Comparison of ENCODE assay signal across 29 mouse cellular contexts in genomic region chr8:116021691-116022090, GRCm38 (mm10).
DNase-seq lines count a peak whose midpoint lies in the region; ATAC-seq and TF ChIP-seq lines count a peak whose summit lies in the region.
"Had no signal": no experiment of that assay in that cellular context is flagged by ENCODE, and none has a peak within 500 bp of the region (broad histone marks: within the 10 kb centered on the region; RNA-seq: fewer than 3 reads in every experiment).

No protein-coding gene starts in this region.

- no peaks in the 10 kb centered on the region for H3K79me3 ChIP-seq in C2C12 (ENCODE audit: low read depth)

- no peaks in the 10 kb centered on the region for H3K79me2 ChIP-seq in C2C12 (ENCODE audit: control insufficient read depth, insufficient read depth)

- no peak overlapping the region for H3K27ac ChIP-seq in liver, postnatal 0 days (ENCODE audit: low read depth)
- H3K27ac ChIP-seq: embryonic facial prominence, embryonic 12.5 days; hindbrain, embryonic 12.5 days; hindbrain, postnatal 0 days; limb, embryonic 12.5 days; liver, embryonic 15.5 days; lung, embryonic 15.5 days had no signal

- TF ChIP-seq EP300 in liver, postnatal 0 days (IDR thresholded peaks at IDR 0.05; ENCODE audit: low read depth): no peak

- peak; percentile 85 for ATAC-seq in megakaryocyte progenitor cell, adult 5-6 weeks (replicated peaks; ENCODE audit: poor library complexity)
- ATAC-seq in liver, postnatal 0 days: no peak
- ATAC-seq: CD4-positive, CD25-positive, alpha-beta regulatory T cell, adult 4 months; forebrain, postnatal 0 days; hindbrain, postnatal 0 days; intestine, embryonic 16.5 days; midbrain, embryonic 16.5 days had no signal

- no peaks in the 10 kb centered on the region for H3K27me3 ChIP-seq in C2C12 (ENCODE audit: control insufficient read depth, insufficient read depth, insufficient read length)
- no peaks in the 10 kb centered on the region for H3K27me3 ChIP-seq in liver, postnatal 0 days (ENCODE audit: insufficient read depth, low read length)
- H3K27me3 ChIP-seq: embryonic facial prominence, embryonic 12.5 days; hindbrain, embryonic 12.5 days; limb, embryonic 12.5 days; liver, embryonic 15.5 days; lung, embryonic 15.5 days had no signal

- no peaks in the 10 kb centered on the region for H3K4me1 ChIP-seq in liver, postnatal 0 days (ENCODE audit: insufficient read depth)
- H3K4me1 ChIP-seq: embryonic facial prominence, embryonic 12.5 days; hindbrain, embryonic 12.5 days; limb, embryonic 12.5 days; liver, embryonic 15.5 days; lung, embryonic 15.5 days had no signal

- H3K36me3 ChIP-seq in C2C12 (ENCODE audit: control insufficient read depth, insufficient read depth): no peaks in the 10 kb centered on the region
- H3K36me3 ChIP-seq in liver, postnatal 0 days (replicated peaks; ENCODE audit: insufficient read depth, low read length): no peaks in the 10 kb centered on the region
- H3K36me3 ChIP-seq: embryonic facial prominence, embryonic 12.5 days; hindbrain, embryonic 12.5 days; limb, embryonic 12.5 days; liver, embryonic 15.5 days; lung, embryonic 15.5 days had no signal

- no peaks in the 10 kb centered on the region for H3K9me3 ChIP-seq in liver, postnatal 0 days (ENCODE audit: low read length)
- H3K9me3 ChIP-seq: embryonic facial prominence, embryonic 12.5 days; hindbrain, embryonic 12.5 days; limb, embryonic 12.5 days; liver, embryonic 15.5 days; lung, embryonic 15.5 days had no signal

- no peak overlapping the region for H3K9ac ChIP-seq in liver, postnatal 0 days (replicated peaks)
- H3K9ac ChIP-seq: embryonic facial prominence, embryonic 12.5 days; forebrain, postnatal 0 days; hindbrain, embryonic 12.5 days; limb, embryonic 12.5 days; liver, embryonic 15.5 days; lung, embryonic 15.5 days had no signal

- no peak for TF ChIP-seq CTCF in C2C12 (IDR thresholded peaks at IDR 0.05; ENCODE audit: control insufficient read depth, insufficient read depth, insufficient read length)
- no peak for TF ChIP-seq CTCF in liver, postnatal 0 days (IDR thresholded peaks at IDR 0.05; ENCODE audit: low read depth)

- no peak overlapping the region for H3K4me2 ChIP-seq in liver, postnatal 0 days (ENCODE audit: low read depth, low read length)
- H3K4me2 ChIP-seq: embryonic facial prominence, embryonic 12.5 days; hindbrain, embryonic 12.5 days; limb, embryonic 12.5 days; liver, embryonic 15.5 days; lung, embryonic 15.5 days; midbrain, embryonic 11.5 days had no signal

- no peak overlapping the region for H3ac ChIP-seq in C2C12 (ENCODE audit: control insufficient read depth, insufficient read length, low read depth)

- H3K4me3 ChIP-seq in C2C12 (ENCODE audit: insufficient read depth, poor library complexity, severe bottlenecking): no peak overlapping the region
- H3K4me3 ChIP-seq in liver, postnatal 0 days (ENCODE audit: low read depth, low read length): no peak overlapping the region
- H3K4me3 ChIP-seq: embryonic facial prominence, embryonic 12.5 days; hindbrain, embryonic 12.5 days; limb, embryonic 12.5 days; liver, embryonic 15.5 days; lung, embryonic 15.5 days had no signal

- intact Hi-C loops in heart, postnatal 25 days (cut with DNase I): no loop called here

- DNase-seq in heart, adult 11 months: peak; percentile 15
- no peak for DNase-seq in heart, postnatal 25 days (ENCODE audit: low spot score)
- peak; percentile 31 for DNase-seq in adipocyte (ENCODE audit: low spot score)
- DNase-seq in layer of hippocampus, postnatal 10 days (ENCODE audit: low spot score in 2 of 2): no peak
- DNase-seq in liver, postnatal 0 days: no peak
- DNase-seq: cerebellum, adult 2 months; cerebellum, postnatal 25 days; forebrain, postnatal 0 days; gastrocnemius, postnatal 10 days; heart, postnatal 14 days; kidney, adult 9 months; kidney, postnatal 10 days; layer of hippocampus, adult 9-11 months; right cerebral cortex, adult 18-20 months; spleen, adult 18-20 months; thymus, adult 2 months; thymus, postnatal 4 days had no signal

TF ChIP-seq in C2C12, 6 proteins besides CTCF, POLR2A, EP300 and RAD21:
- TF ChIP-seq FOSL1 (IDR thresholded peaks at IDR 0.05; ENCODE audit: insufficient read depth, low read length, poor library complexity, severe bottlenecking) (peak; percentile 14), MYOD1 (IDR thresholded peaks at IDR 0.05; ENCODE audit: control insufficient read depth, insufficient read length, low read depth) (peak; percentile 3), MAX (IDR thresholded peaks at IDR 0.05) (no peak)

Comparison
In these comparisons a context has a peak if more than half of its experiments do, and no peak if none do; other contexts are left out.
1. DNase-seq: peak in heart, adult 11 months (single experiment) and adipocyte (single experiment); none in heart, postnatal 25 days (single experiment), layer of hippocampus, postnatal 10 days (0 of 2) and liver, postnatal 0 days (single experiment).